Mouse (Mus musculus) embryonic stem cell, embryonic (primary cell): ENCODE results near the gene Gm21974.

Source experiments
- CTCF ChIA-PET, 4 experiments: fragments of 300-600 bp in 2 of 4; fragments of 350-600 bp in 2 of 4; sonication (Branson Sonifier 250); formaldehyde crosslinking; loops; one replicate each; lab custom pipeline; 2022; ENCODE audit warnings: inconsistent platforms in 2 of 4; lab: Charles Lee
- POLR2A ChIA-PET, 4 experiments: fragments of 300-600 bp in 2 of 4; fragments of 350-600 bp in 2 of 4; sonication (Branson Sonifier 250); formaldehyde crosslinking; loops; one replicate each; lab custom pipeline; 2022; ENCODE audit warnings: antibody characterized with exemption in 4 of 4, inconsistent platforms in 1 of 4; lab: Charles Lee

The Gm21974 gene

GRCm38 (mm10) chr7:127895442-127895841 lies at the start of gene Gm21974, which contains the start of gene Vkorc1:
TSS of gene Gm21974 (minus strand) at chr7:127895454.
TSS of gene Vkorc1 (minus strand) at chr7:127895617.
- CTCF ChIA-PET: interaction anchor here (0.5 to 3.4 kb wide), 22 partner anchors 8 to 715 kb away, joined by 3 to 23 read pairs (median 5); partner anchors contain the start of genes Bckdk (in 2 of the 4), Zfp668 (in 2 of the 4), 9130023H24Rik (in 1 of the 4) and Armc5 (in 1 of the 4)
- POLR2A ChIA-PET: interaction anchor here (0.7 to 5.5 kb wide), 61 partner anchors 8 to 566 kb away, joined by 3 to 40 read pairs (median 4); partner anchors contain the start of genes Zfp646 (in 4 of the 4), Kat8 (in 3 of the 4), Zfp668 (in 3 of the 4) and Bckdk (in 2 of the 4)

GRCm38 (mm10) chr7:127944614-127945013 lies 49.4 kb upstream of the Gm21974 start:
- ChIA-PET CTCF (interaction anchor here in 3 of 4 experiments (0.5 to 8.3 kb wide), 7 partner anchors 9 to 254 kb away, joined by 3 to 54 read pairs (median 4); no protein-coding TSS in a partner anchor), POLR2A (interaction anchor here (0.6 to 9.5 kb wide), 36 partner anchors 8 to 691 kb away, joined by 3 to 120 read pairs (median 5); partner anchors contain the start of genes Fus (in 3 of the 4), Kat8 (in 2 of the 4), Ctf1 (in 1 of the 4) and Hsd3b7 (in 1 of the 4))

GRCm38 (mm10) chr7:127942097-127942496 lies 46.8 kb upstream of the Gm21974 start:
- CTCF ChIA-PET: interaction anchor here (0.6 to 1.8 kb wide), 14 partner anchors 9 to 822 kb away, joined by 3 to 14 read pairs (median 4); partner anchors contain the start of genes Gm21974 (in 1 of the 4), Kat8 (in 1 of the 4) and Vkorc1 (in 1 of the 4)

GRCm38 (mm10) chr7:127936216-127936884 lies 41.1 kb upstream of the Gm21974 start:
- POLR2A ChIA-PET: interaction anchor here (0.5 to 11.4 kb wide), 61 partner anchors 8 to 425 kb away, joined by 3 to 433 read pairs (median 6); partner anchors contain the start of genes Fus (in 3 of the 4), Pycard (in 3 of the 4), Setd1a (in 3 of the 4) and Bckdk (in 2 of the 4)

More at GRCm38 (mm10) chr7:127942097-127942496, 46.8 kb upstream of the Gm21974 start:
- POLR2A ChIA-PET: interaction anchor here (0.6 to 8.8 kb wide), 14 partner anchors 10 to 1642 kb away, joined by 3 to 120 read pairs (median 4); partner anchors contain the start of genes Fus (in 2 of the 4) and Inpp5f (in 1 of the 4)

GRCm38 (mm10) chr7:127935748-127936159 lies 40.5 kb upstream of the Gm21974 start:
- POLR2A ChIA-PET: interaction anchor here (0.5 to 11.4 kb wide), 92 partner anchors 9 to 457 kb away, joined by 3 to 433 read pairs (median 5); partner anchors contain the start of genes Kat8 (in 4 of the 4), Fus (in 3 of the 4), Pycard (in 3 of the 4) and Setd1a (in 3 of the 4)
- CTCF ChIA-PET: interaction anchor here (0.5 to 7.5 kb wide), 74 partner anchors 9 to 526 kb away, joined by 3 to 120 read pairs (median 5); partner anchors contain the start of genes Kat8 (in 3 of the 4), Prss36 (in 2 of the 4), Armc5 (in 1 of the 4) and Bckdk (in 1 of the 4)

More at GRCm38 (mm10) chr7:127936216-127936884, 41.1 kb upstream of the Gm21974 start:
- CTCF ChIA-PET: interaction anchor here (0.5 to 7.5 kb wide), 47 partner anchors 8 to 409 kb away, joined by 3 to 120 read pairs (median 6); partner anchors contain the start of genes Kat8 (in 4 of the 4), Prss36 (in 2 of the 4), Bckdk (in 1 of the 4) and Bcl7c (in 1 of the 4)

- POLR2A ChIA-PET: interaction anchor here (0.6 to 11.4 kb wide), 89 partner anchors 8 to 528 kb away, joined by 3 to 433 read pairs (median 5); partner anchors contain the start of genes Kat8 (in 4 of the 4), Fus (in 3 of the 4), Pycard (in 3 of the 4) and Setd1a (in 3 of the 4)
- CTCF ChIA-PET: interaction anchor here (0.5 to 7.5 kb wide), 76 partner anchors 8 to 527 kb away, joined by 3 to 120 read pairs (median 5); partner anchors contain the start of genes Kat8 (in 3 of the 4), Prss36 (in 2 of the 4), Armc5 (in 1 of the 4) and Bckdk (in 1 of the 4)
Measured at GRCm38 (mm10) chr7:127935028-127935722, 39.9 kb upstream of the Gm21974 start.

- ChIA-PET POLR2A (interaction anchor here (0.7 to 11.4 kb wide), 32 partner anchors 11 to 346 kb away, joined by 3 to 433 read pairs (median 10); partner anchors contain the start of genes Fus (in 3 of the 4), Bckdk (in 2 of the 4), Gm21974 (in 2 of the 4) and Hsd3b7 (in 2 of the 4)), CTCF (interaction anchor here in 3 of 4 experiments (0.6 to 7.5 kb wide), 14 partner anchors 8 to 303 kb away, joined by 3 to 120 read pairs (median 19); partner anchors contain the start of genes Armc5 (in 1 of the 3), Kat8 (in 1 of the 3) and Prss36 (in 1 of the 3))
Measured at GRCm38 (mm10) chr7:127934075-127934474, 38.8 kb upstream of the Gm21974 start.

GRCm38 (mm10) chr7:127932273-127933031 lies 37.2 kb upstream of the Gm21974 start:
- POLR2A ChIA-PET: interaction anchor here (0.6 to 11.4 kb wide), 69 partner anchors 9 to 1593 kb away, joined by 3 to 433 read pairs (median 4); partner anchors contain the start of genes Kat8 (in 4 of the 4), Fus (in 3 of the 4), Vkorc1 (in 3 of the 4) and Bckdk (in 2 of the 4)
- CTCF ChIA-PET: interaction anchor here (0.5 to 7.5 kb wide), 35 partner anchors 9 to 724 kb away, joined by 3 to 120 read pairs (median 3); partner anchors contain the start of genes Fbxl19 (in 1 of the 4), Fus (in 1 of the 4), Hsd3b7 (in 1 of the 4) and Kat8 (in 1 of the 4)

GRCm38 (mm10) chr7:127931351-127932135 lies 36.3 kb upstream of the Gm21974 start:
- POLR2A ChIA-PET: interaction anchor here in 3 of 4 experiments (0.6 to 11.4 kb wide), 48 partner anchors 8 to 914 kb away, joined by 3 to 433 read pairs (median 6); partner anchors contain the start of genes Fus (in 3 of the 3), Kat8 (in 3 of the 3), Vkorc1 (in 3 of the 3) and Bckdk (in 2 of the 3)
- CTCF ChIA-PET: interaction anchor here in 3 of 4 experiments (0.5 to 7.5 kb wide), 23 partner anchors 9 to 689 kb away, joined by 3 to 120 read pairs (median 4); partner anchors contain the start of genes Fus (in 1 of the 3), Hsd3b7 (in 1 of the 3) and Prss36 (in 1 of the 3)

GRCm38 (mm10) chr7:127930636-127931035 lies 35.4 kb upstream of the Gm21974 start:
- POLR2A ChIA-PET: interaction anchor here in 3 of 4 experiments (0.8 to 11.4 kb wide), 11 partner anchors 9 to 90 kb away, joined by 3 to 433 read pairs (median 50); partner anchors contain the start of genes Fus (in 2 of the 3), Kat8 (in 2 of the 3), Bckdk (in 1 of the 3) and Prss36 (in 1 of the 3)
- CTCF ChIA-PET: interaction anchor here in 2 of 4 experiments (3.9 to 4.5 kb wide), 2 partner anchors 12 kb away, joined by 21 to 38 read pairs; no protein-coding TSS in a partner anchor

GRCm38 (mm10) chr7:127929923-127930322 lies 34.7 kb upstream of the Gm21974 start, which contains the start of gene Prss8:
TSS of gene Prss8 (minus strand) at chr7:127930104.
- ChIA-PET POLR2A (interaction anchor here in 3 of 4 experiments (0.8 to 20.2 kb wide), 20 partner anchors 6 to 349 kb away, joined by 3 to 433 read pairs (median 6); partner anchors contain the start of genes Fus (in 2 of the 3), Kat8 (in 2 of the 3), Prss53 (in 1 of the 3) and Setd1a (in 1 of the 3)), CTCF (interaction anchor here in 3 of 4 experiments (1.0 to 4.5 kb wide), 5 partner anchors 10 to 59 kb away, joined by 3 to 38 read pairs (median 9); no protein-coding TSS in a partner anchor)

- POLR2A ChIA-PET: interaction anchor here (0.6 to 20.2 kb wide), 32 partner anchors 7 to 1982 kb away, joined by 3 to 433 read pairs (median 4); partner anchors contain the start of genes Fus (in 2 of the 4), Kat8 (in 2 of the 4), Pycard (in 2 of the 4) and Bckdk (in 1 of the 4)
- CTCF ChIA-PET: interaction anchor here (0.5 to 2.3 kb wide), 12 partner anchors 9 to 622 kb away, joined by 3 to 18 read pairs (median 5); partner anchors contain the start of gene Hsd3b7 (in 1 of the 4)
Measured at GRCm38 (mm10) chr7:127928596-127928995, 33.3 kb upstream of the Gm21974 start.

- POLR2A ChIA-PET: interaction anchor here in 3 of 4 experiments (0.6 to 20.2 kb wide), 18 partner anchors 6 to 696 kb away, joined by 3 to 433 read pairs (median 14); partner anchors contain the start of genes Fus (in 2 of the 3), Kat8 (in 2 of the 3), Bckdk (in 1 of the 3) and Pycard (in 1 of the 3)
- CTCF ChIA-PET: interaction anchor here in 3 of 4 experiments (0.6 to 3.4 kb wide), 4 partner anchors 8 to 14 kb away, joined by 7 to 26 read pairs (median 16); no protein-coding TSS in a partner anchor
Measured at GRCm38 (mm10) chr7:127927726-127928125, 32.5 kb upstream of the Gm21974 start.
